Mouse (Mus musculus): ENCODE data around the gene Gm4869.

The Gm4869 gene

DNA sequence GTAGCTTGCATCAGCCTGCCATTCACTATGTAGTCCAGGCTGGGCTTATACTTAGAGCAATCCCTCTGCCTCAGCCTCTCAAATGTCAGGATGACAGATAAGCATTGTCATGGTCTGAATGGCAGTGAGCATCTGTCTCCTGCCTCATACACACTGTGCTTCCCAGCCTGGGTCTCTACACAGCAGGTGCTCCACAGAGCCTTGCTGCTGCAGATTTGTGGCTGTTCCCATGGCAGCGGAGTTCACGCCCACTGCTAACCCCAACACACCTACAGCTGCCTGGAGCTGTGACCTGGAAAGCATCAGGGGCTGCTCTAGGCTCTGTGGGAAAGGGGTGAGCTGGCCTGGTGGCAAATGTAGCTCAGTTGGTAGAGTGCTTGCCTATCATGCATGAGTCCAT, 19.5 kb downstream of the Gm4869 start:
- in situ Hi-C loops (cut with MboI, MseI) = loop anchor here (5.0 kb wide), 1 partner anchor 77 kb away; no protein-coding TSS in a partner anchor

DNA sequence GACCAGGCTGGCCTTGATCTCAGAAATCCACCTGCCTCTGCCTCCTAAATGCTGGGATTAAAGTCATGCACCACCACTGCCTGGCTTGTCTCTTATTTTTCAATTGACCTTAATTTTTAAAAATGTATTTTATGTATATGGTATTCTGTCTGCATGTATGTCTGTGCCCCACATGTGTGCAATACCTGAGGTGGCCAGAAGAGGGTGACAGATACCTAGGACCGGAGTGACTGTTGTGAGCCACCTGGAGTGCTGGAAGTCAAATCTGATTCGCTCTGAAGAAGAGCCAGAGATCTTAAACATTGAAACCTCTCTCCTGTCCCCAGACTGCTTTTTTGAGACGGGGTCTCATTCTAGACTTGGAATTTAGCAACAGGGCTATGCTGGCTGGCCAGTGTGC, 26.9 kb downstream of the Gm4869 start:
- in situ Hi-C loops (cut with MboI, MseI) = no loop called here

DNA sequence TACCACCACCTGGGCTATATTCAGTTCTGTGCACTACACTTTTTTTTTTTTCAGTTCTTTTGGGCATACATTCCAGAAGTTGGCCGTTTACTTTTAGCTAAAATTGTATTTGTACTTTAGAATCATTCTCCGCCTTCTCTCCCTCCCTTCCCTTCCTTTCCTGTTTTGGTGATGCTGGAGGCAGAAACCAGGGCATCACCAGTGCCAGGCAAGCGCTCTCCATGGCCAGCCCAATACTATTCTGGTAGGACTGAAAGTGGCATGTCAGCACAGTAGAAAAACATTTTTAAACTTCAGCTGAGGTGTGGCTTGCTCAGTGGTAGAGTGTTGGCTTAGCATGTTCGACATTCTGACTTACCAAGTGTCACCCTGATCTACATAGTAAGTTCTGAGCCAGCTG, 36.0 kb downstream of the Gm4869 start:
- in situ Hi-C loops (cut with MboI, MseI) = no loop called here

DNA sequence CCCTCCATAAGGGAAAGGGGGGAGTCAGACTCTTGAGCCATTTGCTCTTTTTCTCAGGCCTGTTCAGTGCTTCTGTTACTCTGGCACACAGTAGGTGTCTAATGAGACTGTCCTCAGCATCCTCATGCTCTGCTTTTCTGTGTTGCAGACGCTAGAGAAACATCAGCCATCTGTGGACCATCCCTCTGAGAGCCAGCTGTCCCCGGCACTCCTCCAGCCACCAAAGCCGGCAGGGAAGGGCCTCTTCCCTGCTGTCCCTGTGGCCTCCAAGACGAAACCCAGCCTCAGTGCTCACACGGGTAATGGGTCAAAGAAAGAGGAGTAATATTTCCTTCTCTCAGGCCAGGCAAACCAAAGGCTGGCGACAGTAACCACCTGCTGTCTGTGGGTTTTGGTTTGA, 45.7 kb downstream of the Gm4869 start:
- in situ Hi-C loops (cut with MboI, MseI) = no loop called here

DNA sequence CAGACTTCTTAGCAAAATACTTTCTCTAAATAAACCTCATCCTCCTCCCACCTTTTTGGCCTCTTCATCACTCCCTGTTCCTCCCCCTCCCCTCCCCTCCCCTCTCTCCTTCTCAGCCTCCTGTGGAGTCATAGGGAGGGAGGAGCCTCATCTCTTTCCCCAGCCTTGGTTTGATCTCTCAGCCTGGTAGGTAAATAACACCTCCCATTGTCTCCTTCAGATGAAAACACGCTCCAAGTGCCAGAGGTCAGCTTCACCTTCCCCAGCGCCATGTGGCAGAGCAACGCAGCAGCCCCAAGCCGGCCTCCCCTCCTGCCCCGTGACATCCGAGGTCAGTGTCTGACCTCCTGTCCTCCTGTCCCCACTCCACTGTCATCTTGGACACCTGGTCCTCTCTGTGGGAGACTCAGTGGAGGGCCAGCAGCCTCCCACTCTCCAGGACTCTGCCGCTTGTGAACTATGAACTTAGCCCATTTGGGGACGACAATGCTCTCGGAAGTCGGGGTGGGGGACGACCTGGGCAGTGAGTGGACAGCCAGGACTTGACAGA, 47.3 kb downstream of the Gm4869 start:
- in situ Hi-C loops (cut with MboI, MseI) = no loop called here

DNA sequence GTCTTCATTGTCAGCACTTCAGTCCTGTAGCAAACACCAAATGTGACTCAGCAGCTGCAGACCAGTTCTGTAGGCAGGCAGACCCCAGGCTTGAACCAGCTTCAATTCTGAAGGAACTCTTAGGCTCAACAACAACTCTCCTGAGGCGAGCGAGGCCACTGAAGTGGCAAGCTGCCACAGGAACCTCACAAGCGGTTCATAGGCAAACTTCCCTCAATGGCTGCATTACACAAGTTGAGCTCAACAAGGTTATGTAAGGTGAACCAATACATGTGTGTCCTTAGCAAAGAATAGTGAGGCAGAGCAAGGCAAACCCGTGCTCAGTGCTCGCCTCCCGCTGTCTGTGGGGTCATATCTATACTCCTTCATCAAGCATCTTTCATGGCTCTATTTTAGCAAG, 52.7 kb downstream of the Gm4869 start:
- in situ Hi-C loops (cut with MboI, MseI) = no loop called here

DNA sequence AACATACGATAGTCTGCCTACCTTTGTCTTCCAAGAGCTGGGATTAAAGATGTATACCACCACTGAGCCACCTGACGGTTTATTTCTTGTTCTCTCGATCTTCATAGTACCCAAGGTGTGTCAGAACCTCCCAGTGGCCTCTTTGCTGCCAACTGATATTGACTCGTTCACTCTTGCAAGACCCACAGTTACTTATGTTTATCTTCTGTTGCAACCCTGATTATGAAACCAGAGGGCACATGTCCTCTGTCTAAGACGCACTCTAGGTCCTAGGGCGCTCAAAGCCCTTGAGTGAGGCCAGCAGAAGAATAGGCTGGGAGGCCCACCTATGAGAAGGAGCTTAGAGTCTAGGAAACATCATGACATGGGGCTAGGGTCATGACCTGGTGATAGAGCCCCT, 55.3 kb downstream of the Gm4869 start:
- in situ Hi-C loops (cut with MboI, MseI) = loop anchor here (5.0 kb wide), 2 partner anchors 37 to 107 kb away; partner anchors contain the start of gene Lfng

- in situ Hi-C loops (cut with MboI, MseI) = loop anchor here (5.0 kb wide), 2 partner anchors 35 to 105 kb away; partner anchors contain the start of gene Lfng
Observed at GRCm38 (mm10) chr5:140501982-140502836, 56.8 kb downstream of the Gm4869 start.

GRCm38 (mm10) chr5:140502925-140503324, 57.5 kb downstream of the Gm4869 start:
- in situ Hi-C loops (cut with MboI, MseI) = loop anchor here (5.0 kb wide), 2 partner anchors 34 to 104 kb away; partner anchors contain the start of gene Lfng

- in situ Hi-C loops (cut with MboI, MseI) = no loop called here
Observed at GRCm38 (mm10) chr5:140505208-140505780, 59.8 kb downstream of the Gm4869 start, which contains the start of gene Chst12. TSS of gene Chst12 (plus strand) at chr5:140505550.

- in situ Hi-C loops (cut with MboI, MseI) = no loop called here
Observed at GRCm38 (mm10) chr5:140506096-140506794, 60.8 kb downstream of the Gm4869 start.

- in situ Hi-C loops (cut with MboI, MseI) = no loop called here
Observed at GRCm38 (mm10) chr5:140507466-140508208, 62.2 kb downstream of the Gm4869 start.

- in situ Hi-C loops (cut with MboI, MseI) = no loop called here
Observed at GRCm38 (mm10) chr5:140508686-140509085, 63.2 kb downstream of the Gm4869 start.

- in situ Hi-C loops (cut with MboI, MseI) = no loop called here
Observed at GRCm38 (mm10) chr5:140509204-140509603, 63.8 kb downstream of the Gm4869 start.

DNA sequence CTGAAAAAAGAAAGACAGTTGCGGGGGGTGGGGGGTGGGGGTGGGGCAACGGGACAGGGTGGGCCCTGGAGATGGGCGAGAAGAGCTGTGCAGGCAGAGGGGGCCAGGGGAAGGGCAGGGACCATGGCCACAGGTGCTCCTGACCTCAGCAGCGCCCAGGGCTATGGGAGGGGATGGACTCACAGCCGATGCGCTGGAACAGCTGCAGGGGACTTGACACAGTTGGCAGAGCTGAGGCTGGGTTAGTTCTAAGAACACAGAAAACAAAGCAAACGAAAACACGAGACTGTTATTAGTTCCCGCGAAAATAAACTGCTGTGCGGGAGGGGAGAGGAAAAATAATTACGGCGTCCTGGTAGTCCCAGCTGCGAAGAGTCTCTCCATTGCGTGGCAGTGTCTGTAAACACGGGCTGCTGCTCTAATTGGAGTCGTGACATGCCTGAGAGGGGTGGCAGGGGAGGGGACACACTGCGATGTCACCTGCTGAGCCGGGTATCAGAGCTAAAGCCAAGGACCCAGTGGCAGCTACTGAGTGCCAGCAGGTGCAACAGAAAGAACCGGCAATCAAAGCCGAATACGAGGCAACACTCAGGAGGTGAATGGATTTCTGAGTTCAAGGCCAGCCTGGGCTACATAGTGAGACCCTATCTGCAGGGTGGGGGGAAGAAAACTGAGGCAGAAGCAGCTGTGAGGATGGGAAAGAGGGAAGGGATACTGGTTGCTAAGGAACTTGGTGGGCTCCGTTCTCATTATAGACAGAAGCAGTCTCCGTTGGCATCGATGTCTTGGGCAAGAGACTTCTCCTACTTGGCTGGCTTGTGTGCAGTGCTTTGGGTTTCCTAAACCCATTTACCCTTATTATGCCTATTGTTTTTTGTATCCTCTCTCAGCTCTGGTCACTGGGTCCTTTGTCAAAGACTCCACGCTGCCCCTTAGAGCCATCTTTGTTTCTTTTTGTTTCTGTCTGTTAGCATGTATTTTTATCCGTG, 64.9 kb downstream of the Gm4869 start:
- in situ Hi-C loops (cut with MboI, MseI) = no loop called here

- in situ Hi-C loops (cut with MboI, MseI) = no loop called here
Observed at GRCm38 (mm10) chr5:140513921-140514320, 68.5 kb downstream of the Gm4869 start.

DNA sequence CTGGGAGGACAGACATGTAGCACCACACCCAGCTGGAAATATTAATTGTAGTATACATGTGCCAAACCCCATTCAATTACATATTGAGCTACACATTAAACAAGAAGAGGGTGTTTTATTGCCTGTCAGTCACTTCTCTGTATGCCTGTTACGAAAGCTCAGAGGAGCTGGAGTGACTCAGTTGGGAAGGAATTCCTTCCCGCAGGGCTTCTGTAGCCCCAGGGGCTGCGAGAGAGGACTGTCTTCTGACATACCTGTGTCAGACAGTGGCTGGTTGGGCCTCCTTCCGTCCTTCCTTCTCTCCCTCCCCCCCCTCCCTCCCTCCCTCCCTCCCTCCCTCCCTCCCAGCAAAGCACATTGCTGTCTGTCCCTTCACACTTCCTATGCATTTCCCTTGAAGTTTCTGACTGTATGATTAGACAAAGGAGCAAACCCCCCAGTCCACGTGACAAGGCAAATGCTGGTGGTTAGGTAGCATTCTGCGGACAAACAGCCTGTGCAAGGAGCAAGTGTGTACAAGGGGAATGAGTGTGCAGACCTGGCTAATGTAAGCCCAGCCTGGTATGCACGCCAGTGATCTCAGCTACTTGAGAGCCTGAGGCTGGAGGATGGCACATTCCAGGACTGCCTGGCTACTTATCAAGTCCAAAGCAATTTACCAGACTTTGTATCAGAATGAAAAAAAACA, 69.5 kb downstream of the Gm4869 start:
- in situ Hi-C loops (cut with MboI, MseI) = no loop called here

GRCm38 (mm10) chr5:140517159-140517920, 71.9 kb downstream of the Gm4869 start:
- in situ Hi-C loops (cut with MboI, MseI) = no loop called here

- in situ Hi-C loops (cut with MboI, MseI) = no loop called here
Observed at GRCm38 (mm10) chr5:140517921-140518230, 72.4 kb downstream of the Gm4869 start.
